Mouse (Mus musculus) liver (tissue): ENCODE measurements around the gene Ntm.

ENCODE experiments used
- DNase-seq: peaks from one replicate; pipeline ENCODE4 v3.0.0-alpha.2; 2020; ENCODE audit warnings: mixed read lengths

Ntm gene

DNA sequence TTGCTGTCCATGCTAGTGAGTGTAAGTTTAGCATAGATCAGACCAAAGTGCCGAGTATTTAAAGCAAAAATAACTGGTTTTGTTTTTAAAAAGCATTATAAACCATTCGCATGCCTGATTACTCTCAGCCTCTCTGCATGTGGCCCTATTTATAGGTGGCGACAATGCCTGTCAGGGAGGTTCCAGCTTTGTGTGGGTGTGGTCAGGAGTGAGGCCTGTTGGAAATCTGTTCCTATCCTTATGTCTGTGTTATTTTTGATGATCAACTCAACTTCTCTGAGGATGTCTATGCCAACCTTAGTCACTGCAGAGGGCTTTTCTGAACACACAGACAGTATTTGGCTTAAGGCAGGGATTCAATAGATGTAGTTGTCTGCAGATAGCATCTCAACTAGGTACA is 78.9 kb downstream of the Ntm start:
- DNase-seq: no peak

DNA sequence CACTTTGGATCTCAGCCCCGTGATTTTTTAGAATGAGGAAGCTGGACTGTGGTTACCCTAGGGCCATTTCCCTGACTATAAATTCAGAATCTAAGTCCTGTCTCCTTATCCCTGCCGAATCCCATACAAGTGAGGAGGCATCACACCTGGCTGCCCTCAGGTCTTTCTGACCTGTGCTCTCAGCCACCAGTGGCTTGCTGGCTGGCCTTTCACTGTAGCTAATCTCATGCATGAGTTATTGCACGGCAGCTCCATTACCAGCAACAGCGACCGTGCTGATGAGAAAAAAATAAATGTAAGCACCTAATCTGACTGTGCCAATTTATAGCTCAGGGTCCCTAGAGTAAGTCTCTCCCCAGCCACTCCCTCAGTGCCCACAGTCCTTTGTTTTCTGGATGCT is 81.3 kb downstream of the Ntm start:
- no peak for DNase-seq

DNA sequence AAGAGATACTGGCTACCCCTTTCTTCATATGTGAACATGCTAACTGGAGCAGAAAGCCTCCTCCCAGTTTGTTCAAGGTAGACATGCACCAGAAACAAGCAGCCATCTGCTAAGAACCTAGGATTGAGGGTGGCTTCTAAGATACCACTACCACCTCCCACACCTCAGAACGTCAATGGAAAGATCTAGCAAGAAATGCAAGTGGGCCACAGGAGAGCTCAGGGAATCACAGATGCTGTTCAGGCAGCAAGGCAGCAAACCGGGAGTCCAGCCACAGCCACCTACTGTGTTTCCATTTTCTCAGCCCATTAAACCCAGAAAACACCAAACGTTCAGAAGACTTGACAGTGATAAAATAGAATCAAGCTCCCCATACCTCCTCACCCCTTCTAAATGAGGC is 85.4 kb downstream of the Ntm start:
- no peak for DNase-seq

DNA sequence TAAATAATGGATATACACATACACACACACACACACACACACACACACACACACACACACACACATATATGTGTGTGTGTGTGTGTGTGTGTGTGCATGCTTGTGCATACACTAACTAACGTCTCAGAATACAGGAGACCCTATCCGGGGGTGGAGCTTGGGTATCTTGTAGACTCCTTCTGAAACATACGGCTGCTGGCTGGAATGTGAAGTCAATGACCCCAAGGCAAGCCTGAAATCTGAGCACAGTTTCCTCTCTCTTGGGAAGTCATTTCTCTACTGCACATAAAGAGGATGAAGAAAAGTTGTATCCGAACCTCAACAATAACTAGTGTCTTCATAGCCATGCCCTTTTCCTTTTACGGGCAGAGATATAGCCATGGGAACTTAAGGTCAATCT is 95.2 kb downstream of the Ntm start:
- no peak for DNase-seq

DNA sequence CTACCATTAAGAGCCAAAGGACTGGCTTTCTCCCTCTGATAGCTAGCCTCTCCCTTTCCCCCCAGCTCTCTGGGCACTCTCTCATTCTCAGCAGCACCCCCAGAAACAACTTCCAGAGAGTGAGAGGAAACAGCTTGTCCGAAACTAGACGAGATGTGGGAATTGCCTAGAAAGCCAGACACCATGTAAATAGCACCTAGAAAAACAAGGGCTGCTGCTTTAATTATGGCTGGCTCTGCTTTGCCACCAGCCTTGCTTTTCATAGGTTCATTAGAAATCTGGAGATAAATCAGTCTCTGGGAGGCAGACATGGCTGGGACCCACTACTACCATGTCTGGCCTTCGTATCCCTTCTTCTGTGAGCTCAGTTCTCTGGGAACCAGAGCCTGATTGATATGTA is 96.1 kb downstream of the Ntm start:
- DNase-seq: no peak

DNA sequence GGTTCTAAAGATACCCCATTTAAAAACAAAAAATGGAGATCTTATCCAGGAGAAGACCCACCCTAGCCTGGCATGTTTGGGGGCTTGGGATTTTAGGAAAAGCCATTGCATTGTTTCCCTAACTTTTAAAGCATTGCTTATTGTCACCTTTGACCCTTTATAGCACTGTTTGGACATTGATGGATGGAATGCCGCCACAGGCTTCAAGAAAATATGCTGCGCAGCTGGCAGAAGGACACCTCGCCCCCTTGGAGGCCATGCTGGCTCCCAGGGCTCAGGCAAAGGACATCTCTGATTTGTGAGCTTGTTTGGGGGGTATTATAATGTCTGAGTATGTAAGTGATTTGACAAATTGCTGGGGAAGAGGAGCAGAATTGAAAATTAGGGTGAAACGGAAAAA is 96.8 kb downstream of the Ntm start:
- no peak for DNase-seq

DNA sequence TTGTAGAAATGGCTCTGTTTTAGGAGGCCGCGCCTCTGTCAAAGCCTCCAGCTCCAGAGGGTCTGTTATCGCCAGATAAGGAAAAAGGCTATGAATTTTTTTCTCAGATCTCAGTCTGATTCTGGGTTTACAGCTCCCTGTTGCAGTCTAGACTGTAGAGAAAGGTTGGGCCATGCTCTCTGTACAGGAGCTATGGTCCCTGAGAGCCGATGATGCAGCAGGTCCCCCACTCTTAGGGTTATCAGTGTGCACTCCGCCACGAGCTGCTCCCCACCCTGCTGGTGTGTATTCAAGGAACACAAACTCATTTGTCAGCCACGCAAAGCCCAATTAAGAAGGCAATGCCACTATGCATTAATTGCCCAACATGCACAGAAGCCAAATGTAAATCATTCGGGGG is 97.4 kb downstream of the Ntm start:
- DNase-seq: no peak

DNA sequence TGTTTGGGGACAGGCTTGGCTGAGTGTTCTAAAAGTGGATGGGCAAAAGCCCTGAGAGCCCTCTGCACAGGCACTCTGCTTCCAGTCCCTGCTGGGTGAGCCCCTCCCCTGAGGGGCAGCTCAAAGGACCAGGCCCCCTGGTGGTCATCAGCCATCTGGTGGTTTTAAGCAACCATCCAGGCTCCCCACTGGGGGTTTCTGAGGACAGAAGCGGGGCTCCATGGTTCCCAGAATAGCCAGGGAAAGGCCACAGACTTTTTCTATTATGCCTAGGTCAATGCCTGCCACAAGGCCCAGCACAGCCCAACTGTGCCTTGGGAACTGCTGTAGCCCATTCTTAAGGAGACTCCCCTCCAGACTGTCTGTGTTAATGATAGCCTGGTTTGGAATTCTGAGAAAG is 98.1 kb downstream of the Ntm start:
- DNase-seq: no peak

DNA sequence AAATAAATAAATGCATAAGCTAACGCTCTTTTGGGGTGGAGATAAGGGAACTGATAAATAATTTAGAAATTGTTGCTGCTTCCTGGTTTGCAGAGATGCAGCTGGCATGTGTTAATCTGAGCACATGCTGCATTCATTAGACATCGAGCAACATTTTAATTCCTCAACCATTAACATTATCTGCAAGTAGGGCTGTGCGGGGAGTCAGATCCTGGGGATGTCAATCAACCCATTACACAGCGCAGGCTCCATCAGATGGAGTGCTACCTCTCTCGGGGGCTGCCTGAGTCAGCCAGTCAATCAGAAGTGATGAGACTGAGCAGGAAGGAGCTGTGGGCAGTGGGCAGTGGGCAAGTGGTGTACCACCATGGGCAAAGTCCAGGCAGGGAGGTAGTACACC is 100.5 kb downstream of the Ntm start:
- DNase-seq: no peak

DNA sequence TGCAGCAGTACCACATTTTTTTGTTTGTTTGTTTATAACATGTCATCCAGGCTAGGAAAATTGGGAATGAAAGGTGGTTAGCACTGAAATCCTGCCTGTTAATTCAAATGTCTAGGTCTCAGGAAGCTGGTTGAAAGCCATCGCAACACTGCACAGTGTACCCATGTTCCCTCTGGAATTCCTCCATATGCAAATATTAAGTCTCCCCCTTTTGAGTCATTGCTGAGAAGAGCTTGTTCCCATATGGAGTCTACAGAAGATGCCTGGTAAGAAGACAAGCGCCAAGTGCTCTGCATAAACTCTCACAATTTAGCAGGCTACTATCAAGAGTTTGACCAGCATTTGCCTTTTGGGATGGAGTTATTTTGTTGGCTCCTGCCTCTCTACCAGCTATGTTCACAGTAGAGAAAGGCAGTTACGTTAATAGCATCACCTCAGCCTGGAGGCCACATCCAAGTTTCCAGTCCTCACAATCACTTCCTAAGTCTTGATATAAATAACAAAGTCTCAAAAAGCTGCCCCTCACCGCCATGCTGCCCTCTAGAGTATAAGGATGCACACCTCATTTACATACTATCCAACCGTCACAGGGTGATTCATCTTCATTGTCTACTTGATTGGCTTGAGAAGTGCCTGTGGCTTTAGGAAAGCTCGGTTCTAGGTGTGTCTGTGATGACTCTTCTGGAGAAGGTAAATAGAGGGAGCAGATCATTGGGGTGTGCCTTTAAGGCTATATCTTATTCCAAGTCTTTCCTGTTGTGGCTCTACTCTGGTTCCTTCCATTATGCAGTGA is 103.5 kb downstream of the Ntm start:
- no peak for DNase-seq

DNA sequence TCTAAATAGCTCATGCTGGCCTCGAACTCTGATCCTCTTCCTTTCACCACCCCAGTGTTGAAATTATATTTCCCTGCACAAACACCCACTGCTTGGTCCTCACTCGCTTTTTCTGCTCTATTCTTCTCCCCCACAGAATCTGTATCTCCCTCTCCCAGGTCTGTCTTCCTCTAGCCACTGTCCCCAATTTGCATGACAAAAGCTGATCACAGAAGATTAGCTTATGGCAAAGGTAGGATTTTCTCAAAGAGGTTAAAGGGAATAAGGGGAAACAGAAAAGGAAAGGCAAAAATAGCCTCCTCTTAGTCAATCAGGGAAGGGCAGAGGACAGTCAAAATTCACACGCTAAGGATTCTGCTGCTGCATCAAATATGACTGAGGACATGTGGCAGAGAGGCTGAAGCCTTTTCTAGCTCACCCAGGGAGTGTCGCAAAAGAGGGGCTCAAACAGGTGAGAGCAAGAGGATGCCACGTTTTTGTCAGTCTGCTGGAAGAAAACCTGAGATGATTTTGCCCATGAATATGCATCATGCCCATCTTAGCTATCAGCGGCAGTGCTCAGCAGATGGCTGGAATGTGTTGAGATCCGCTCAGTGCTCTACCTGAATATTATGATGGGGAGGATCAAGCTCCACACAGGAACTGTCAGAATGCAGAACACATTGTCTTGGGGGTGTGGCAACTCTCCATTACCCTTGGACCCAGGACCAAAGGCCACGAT is 114.0 kb downstream of the Ntm start:
- DNase-seq: no peak

DNA sequence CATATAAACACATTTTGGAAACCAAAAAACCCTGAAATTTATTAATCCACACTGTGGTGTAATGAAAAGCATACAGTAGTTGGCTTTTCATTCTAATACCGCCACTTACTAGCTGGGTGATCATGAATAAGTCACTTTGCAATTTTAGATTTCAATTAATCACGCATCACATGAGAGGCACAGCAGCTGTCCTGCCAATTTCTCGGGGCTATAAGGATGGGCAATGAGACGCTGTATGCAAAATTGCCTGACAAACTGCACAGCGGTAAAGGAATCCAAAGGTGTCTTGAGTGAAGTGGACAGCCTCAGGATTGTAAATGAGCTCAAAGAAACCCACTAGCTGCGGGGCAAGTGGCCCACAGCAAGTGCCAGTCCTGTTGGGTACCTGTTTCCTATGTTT is 125.6 kb downstream of the Ntm start:
- no peak for DNase-seq

DNA sequence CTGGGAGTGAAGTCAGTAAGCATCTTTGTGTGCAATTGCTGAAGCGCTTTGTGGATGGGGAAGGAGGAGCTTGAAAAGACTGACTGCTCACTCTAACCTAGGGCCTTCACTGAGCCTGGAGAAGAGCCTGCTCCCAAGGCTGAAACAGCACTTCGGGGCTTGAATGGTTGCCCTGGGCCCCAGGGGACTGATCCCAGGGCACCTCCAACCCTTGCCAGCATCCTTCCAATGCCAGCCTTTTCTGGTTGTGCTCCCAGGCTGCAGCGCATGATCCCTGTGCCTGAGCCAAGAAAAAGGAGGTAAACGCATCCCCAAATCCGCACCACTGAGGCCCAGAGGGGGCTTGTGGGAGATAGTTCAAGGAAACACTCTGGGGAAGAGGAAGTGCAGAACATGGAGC is 128.0 kb downstream of the Ntm start:
- no peak for DNase-seq

DNA sequence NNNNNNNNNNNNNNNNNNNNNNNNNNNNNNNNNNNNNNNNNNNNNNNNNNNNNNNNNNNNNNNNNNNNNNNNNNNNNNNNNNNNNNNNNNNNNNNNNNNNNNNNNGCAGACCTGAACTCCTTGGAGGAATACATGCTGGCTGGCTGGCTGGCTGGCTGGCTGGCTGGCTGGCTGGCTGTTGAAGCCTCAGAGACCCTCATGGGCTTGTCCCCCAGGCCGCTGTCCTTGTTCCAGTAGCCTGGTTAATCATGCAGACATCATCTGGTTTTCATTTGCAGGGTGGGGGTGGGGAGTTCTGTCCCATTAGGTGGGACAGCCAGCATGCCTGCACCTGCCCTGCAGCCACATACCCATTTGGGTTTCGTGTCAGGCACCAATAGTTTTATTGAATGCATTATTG is 129.2 kb downstream of the Ntm start:
- no peak for DNase-seq

DNA sequence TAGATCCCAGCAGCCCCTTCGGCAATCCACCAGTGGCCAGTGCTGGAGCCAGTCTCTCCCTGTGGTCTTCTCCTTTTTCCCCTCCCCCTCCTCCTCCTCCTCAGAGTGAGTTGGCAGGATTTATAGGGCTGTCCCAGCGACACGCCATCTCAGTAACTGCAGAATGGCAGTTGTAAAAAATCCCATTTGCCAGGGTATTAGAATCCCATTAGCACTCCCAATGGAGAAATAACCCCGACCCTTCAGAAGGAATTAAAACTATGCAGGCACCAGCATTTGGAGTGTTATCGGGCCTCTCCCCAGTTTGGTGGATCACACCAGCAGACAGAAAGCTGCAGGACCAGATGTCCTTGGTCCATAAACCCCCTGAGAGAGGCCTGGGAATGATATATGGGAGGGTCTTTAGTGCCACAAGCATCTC is 135.7 kb downstream of the Ntm start:
- DNase-seq: no peak

DNA sequence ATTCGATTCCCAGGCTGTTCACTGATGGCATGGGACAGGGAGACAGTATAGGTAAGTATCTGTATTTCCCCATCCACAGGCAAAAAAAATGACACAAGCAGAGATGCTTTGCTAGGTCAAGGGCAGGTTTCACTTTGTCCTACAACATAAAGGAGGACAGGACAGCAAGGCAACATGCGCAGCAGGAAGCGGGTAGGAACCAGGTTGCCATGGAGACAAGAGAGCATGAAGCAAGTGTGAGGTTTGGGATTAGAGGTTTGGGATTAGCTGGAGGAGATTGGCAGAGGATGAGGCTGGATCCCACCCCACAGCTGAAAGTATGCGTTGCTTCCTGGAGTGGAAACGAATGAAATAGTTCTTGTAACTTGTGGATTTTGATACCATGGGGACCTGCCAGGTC is 137.7 kb downstream of the Ntm start:
- no peak for DNase-seq

DNA sequence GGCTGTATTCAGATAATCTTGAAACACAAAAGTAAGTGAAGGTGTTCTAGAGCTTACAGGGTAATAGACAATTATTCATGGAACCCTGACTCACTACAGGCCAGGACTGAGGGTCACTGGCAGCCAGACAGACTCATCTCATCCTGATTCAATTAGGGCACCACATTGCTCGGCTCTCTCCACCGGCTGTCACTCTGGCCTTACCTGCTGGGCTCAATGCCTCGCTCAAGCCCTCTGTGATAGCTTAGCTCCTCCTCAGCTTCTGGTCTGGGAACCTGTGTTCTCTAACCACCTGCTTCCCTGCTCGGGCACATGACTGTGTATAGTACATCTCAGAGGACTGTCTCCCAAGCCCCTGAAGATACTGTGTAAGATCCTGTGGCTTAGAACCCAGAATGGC is 139.2 kb downstream of the Ntm start:
- no peak for DNase-seq

DNA sequence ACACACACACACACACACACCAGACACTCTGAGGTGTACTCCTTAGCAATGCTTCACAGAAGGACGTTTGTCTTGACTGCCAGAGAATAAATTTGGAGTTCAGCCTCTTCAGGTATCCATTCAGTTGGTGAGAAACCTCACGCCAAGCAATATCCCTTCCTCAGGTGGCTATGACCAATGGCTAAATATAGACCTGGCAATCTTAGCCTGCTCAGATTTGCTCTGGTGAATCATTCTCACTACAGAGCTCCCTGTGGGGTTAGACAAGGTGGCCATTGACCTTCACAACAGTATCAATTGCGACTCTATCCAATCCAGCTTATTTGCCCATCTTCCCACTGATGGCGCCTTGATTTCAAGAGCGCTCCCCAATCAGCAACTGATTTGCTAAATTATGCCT is 150.3 kb downstream of the Ntm start:
- DNase-seq: no peak

DNA sequence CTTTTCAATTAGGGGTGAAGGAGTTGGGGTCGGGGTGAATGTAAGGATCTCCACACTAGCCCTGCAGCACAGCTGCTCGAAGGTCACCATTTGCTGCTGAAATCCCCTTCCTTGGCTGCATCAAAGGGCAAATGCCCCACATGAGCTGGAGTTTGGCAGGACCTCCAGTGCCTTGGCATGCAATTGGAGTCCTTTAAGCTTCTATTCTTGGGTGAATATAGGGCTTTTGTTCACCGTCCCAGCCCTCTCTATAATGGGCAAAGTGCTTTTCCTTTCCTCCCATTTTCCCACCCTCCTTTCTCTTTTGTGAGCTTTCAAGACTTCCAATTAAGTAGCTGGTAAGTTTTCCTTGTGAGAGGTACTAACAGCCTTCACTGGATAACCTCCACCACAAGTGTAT is 156.2 kb downstream of the Ntm start:
- DNase-seq: no peak

DNA sequence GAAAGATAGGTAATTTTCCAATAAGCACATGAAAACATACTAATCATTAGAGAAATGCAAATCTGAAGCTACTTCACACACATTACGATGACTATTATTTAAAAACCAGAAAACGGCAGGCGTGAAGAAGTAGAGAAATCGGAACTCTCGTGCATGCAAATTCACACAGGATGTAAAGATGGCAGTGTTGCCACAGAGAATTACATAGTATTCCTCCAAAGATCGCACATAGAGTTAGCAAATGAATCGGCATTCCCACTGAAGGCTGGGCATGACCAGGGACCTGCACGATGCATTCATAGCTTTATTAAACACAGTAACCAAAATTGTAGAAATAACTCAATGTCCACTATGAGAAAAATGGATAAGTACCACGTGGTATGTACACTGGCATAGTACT is 158.5 kb downstream of the Ntm start:
- DNase-seq: no peak

DNA sequence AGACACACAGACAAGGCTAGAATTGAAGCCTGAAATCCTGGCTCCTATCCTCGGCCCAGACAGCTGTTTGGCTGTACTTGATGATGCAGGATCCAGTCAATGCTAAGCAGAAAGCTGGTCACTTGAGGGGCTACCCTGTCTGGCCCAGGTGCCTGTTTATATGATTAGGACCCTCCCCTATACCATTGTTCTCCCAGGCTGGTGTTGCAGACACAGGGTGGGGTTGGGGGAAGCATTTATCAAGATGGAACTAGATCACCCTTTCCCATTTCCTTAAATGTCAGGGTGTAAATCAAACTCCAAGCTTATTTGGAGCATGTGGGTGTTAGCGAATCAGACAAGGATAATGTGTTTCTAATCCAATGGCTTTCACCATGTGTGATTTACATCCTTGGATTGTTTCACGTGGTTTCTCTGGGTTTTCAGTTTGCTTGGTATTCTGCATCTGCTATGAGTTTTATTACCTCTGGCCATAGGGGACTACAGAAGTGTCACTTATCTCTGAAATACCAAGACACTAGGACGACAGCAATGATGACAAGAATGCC is 159.1 kb downstream of the Ntm start:
- no peak for DNase-seq

DNA sequence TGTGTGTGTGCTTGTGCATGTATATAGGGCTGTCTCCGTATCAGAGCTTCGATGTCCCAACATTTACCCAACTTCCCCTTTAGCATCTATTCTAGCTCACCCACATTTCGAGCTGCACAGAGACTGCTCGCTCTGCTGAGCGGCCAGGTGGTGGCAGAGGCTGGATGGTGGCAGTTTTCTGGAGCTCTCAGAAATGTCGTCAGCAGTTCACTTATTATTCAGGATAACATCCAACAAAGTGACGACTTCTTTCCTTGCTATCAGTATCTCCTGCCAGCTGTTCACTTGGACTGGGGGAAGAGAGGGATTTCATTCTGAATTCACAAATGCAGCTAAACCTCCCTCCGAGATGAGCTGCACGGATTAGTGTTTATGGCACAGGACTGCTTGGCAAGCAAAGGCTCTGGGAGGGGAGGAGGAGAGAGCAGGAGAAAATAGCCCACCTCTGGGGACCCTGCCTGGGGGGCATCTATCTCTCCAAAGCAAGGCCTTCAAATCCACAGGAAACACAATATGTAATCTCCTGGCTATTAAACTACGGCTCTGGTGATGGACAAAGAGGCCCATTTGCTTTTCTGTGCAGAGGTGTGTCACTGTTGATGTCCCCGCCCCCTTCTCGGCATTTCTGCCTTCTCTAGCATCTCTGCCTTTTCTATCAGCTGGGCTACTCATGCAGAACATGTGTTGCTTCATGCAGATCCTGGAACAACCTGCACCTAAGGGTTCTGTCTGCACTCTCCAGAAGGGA is 159.8 kb downstream of the Ntm start:
- no peak for DNase-seq

DNA sequence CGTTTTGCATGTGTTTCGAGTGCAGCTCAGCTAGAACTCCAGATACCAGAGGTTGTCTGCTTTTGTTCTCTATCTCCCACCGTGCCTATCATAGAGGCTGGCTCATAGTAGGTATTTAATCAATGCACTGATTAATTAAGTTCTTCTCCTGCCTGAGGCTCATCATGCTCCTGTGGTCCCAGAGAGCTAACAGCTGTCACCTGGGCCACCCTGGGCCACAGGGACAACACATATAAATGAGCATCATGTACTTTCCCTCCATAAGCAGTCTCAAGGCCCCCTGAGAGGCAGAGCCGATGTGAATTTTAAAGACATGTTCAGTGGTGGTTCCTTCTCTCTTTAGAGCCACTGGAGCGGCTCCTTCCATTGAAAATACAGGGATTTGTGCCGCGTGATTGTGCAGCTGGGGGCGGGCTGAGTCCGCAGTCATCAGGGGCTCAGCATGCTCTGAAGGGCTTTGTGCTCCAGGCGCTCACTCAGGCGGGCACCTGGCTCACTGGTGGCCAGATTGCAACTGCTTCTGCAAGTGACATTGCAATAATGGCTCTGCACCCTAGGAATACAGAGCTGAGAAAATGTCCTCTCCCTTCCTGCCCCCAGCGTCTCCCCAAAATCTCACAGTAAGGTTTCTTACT is 160.8 kb downstream of the Ntm start:
- no peak for DNase-seq
